Mouse (Mus musculus): ENCODE data around the gene Bcas3. TPM values are rescaled to one million over a fixed set of nuclear protein-coding genes. Genes with fewer than 3 reads are reported as not detected.

The Bcas3 gene
- polyA plus RNA-seq (2014; fragmentation: Nextera tagmentation; extraction: Ambion mirVana), result 31.2 and 41.1 TPM in 2 replicates

DNA sequence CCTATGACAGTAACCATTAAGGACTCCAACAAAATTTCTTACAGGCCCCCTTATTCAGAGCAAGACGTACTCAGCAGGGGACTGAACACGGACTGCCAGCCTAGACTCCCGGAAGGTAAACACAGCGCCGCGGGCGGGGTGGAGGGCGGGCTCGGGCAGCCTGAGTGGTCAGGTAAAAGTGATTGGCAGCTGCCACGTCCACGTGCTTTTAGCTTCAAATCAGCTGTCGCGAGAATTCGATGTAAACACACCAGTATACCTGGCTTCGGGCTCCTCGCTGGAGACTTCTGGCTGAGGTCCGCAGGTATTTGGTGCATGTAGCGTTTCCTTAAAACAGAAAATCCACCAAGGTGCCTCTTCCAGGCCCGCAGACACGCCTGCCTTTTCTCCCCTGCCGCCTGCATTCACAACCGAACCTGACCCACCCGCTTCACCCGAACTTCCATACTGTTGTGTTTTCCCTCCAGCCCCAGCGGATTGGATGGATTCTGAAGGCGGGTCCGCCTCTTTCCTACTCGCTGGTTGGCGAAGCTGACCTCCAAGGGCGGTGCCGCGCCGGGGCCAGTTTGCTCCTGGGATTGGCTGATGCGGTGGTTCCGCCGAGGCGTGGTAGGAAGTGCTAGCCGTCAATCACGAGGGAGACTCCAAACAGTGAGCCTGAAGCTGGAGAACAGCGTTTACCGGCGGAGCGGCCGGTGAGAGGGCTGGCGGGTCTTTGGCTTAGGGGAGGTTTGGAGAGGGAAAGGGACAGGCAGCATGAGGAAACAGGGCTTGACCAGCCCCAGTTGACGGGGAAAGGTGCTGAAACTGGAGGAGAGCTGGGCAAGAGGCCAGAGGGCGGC, at the start of gene Bcas3:
TSS of gene Bcas3 (plus strand) at position 629 of the 842 bp plus-strand sequence.
- no peaks in the 10 kb centered on the region for H3K36me3 ChIP-seq (replicated peaks; ENCODE audit: control insufficient read depth, insufficient read depth, low read depth, low read length)
- no peaks in the 10 kb centered on the region for H3K9me3 ChIP-seq (replicated peaks; ENCODE audit: control insufficient read depth, low read length)
- peak within 1 kb of the TSS; percentile 70 for H3K4me3 ChIP-seq (ENCODE audit: low read depth, low read length)
- H3K27ac ChIP-seq (replicated peaks; ENCODE audit: low read depth, low read length), result no peak within 1 kb of the TSS
- peak; percentile 99 for DNase-seq (ENCODE audit: low spot score)
- H3K4me1 ChIP-seq (ENCODE audit: control insufficient read depth, insufficient read depth, low read length), result no peaks in the 10 kb centered on the region
- H3K27me3 ChIP-seq (ENCODE audit: control insufficient read depth, insufficient read depth, low read length), result no peaks in the 10 kb centered on the region
- peak within 1 kb of the TSS; percentile 73 for H3K4me2 ChIP-seq (ENCODE audit: low read depth, low read length)
- under 1% methylated on average over 47 of the region's 47 CpGs for WGBS
- ATAC-seq (replicated peaks; ENCODE audit: insufficient number of reproducible peaks, low FRiP score, low TSS enrichment, low read depth), result peak; percentile 98
- H3K9ac ChIP-seq (replicated peaks; ENCODE audit: low read length), result peak within 1 kb of the TSS; percentile 75

DNA sequence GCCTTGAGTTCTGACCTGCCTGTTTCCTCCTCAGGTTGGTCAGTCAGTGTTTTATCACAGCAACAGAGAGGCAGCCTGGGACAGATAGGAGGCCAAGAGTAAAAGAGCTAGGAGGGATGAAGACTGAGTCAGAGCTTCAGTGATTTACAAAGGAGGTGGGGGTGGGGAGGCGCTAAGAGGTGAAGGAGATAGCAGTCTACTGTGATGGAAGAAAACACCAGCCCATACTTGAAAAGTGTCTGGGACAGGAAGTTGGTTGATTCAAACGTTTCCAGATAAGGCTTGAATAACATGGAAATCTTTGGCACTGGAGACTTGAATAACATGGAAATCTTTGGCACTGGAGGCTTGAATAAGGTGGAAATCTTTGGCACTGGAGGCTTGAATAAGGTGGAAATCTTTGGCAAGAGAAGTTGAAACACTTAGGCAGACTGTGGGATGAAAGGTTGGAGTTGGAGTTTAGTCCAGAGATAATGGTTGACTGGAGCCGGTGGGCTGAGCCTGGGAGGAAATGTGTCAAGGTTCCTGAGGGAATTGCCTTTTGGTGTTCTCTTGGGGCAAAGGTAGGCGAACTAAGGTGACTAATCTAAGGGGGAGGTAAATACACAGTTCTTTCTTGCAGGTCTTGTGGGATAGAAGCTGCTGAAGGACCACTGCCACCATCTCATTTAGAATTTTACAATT, 46.2 kb upstream of the Bcas3 start:
- Histone ChIP-seq H3K36me3 (replicated peaks; ENCODE audit: control insufficient read depth, insufficient read depth, low read depth, low read length) (no peaks in the 10 kb centered on the region), H3K27me3 (ENCODE audit: control insufficient read depth, insufficient read depth, low read length) (no peaks in the 10 kb centered on the region), H3K9me3 (replicated peaks; ENCODE audit: control insufficient read depth, low read length) (no peaks in the 10 kb centered on the region), H3K4me1 (ENCODE audit: control insufficient read depth, insufficient read depth, low read length) (no peaks in the 10 kb centered on the region), H3K4me2 (ENCODE audit: low read depth, low read length) (no peak overlapping the region), H3K9ac (replicated peaks; ENCODE audit: low read length) (no peak overlapping the region), H3K27ac (replicated peaks; ENCODE audit: low read depth, low read length) (no peak overlapping the region), H3K4me3 (ENCODE audit: low read depth, low read length) (no peak overlapping the region)
- ATAC-seq (replicated peaks; ENCODE audit: insufficient number of reproducible peaks, low FRiP score, low TSS enrichment, low read depth) (no peak), DNase-seq (ENCODE audit: low spot score) (no peak)
- 55% methylated on average over 4 of the region's 4 CpGs for WGBS

DNA sequence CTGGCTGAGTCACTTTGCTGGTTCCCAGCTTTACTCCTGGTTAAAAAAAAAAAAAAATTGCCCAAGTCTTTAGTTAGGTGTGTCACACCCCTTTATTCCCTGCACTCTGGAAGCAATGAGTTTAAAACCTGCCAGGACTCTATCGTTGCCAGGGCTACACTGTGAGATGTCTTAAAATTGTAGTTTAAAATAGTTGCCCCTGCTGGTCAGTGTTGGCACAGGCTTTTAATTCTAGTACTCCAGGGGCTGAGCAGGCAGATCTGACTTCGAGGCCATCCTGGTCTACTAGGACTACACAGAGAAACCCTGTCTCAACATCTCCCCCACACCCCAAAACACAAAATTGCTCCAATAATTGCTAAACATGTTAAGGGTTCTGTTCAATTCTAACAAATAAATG, 44.2 kb upstream of the Bcas3 start:
- no peaks in the 10 kb centered on the region for H3K27me3 ChIP-seq (ENCODE audit: control insufficient read depth, insufficient read depth, low read length)
- H3K27ac ChIP-seq (replicated peaks; ENCODE audit: low read depth, low read length), result no peak overlapping the region
- WGBS, result 71% methylated on average over 2 of the region's 2 CpGs
- no peak for ATAC-seq (replicated peaks; ENCODE audit: insufficient number of reproducible peaks, low FRiP score, low TSS enrichment, low read depth)
- H3K4me1 ChIP-seq (ENCODE audit: control insufficient read depth, insufficient read depth, low read length), result no peaks in the 10 kb centered on the region
- DNase-seq (ENCODE audit: low spot score), result peak; percentile 19
- H3K9ac ChIP-seq (replicated peaks; ENCODE audit: low read length), result no peak overlapping the region
- H3K36me3 ChIP-seq (replicated peaks; ENCODE audit: control insufficient read depth, insufficient read depth, low read depth, low read length), result no peaks in the 10 kb centered on the region
- no peak overlapping the region for H3K4me3 ChIP-seq (ENCODE audit: low read depth, low read length)
- no peaks in the 10 kb centered on the region for H3K9me3 ChIP-seq (replicated peaks; ENCODE audit: control insufficient read depth, low read length)
- H3K4me2 ChIP-seq (ENCODE audit: low read depth, low read length), result no peak overlapping the region

DNA sequence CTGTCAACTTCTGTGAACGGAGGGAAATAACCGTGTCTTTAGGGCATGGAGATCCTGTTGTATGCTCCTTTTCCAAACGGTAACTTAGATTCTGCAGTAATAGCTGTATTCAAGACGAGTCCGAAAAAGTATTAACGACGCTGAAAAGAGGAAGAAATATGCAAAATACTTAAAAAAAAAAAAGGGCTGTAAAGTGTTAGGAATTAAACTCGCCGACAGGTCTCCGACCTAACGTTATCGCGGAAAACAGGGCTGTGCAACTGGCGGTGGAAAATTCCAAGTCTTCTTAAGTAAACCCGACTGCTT, 42.6 kb upstream of the Bcas3 start:
- ATAC-seq (replicated peaks; ENCODE audit: insufficient number of reproducible peaks, low FRiP score, low TSS enrichment, low read depth) (no peak), DNase-seq (ENCODE audit: low spot score) (no peak)
- H3K27ac ChIP-seq (replicated peaks; ENCODE audit: low read depth, low read length), result no peak overlapping the region
- H3K4me3 ChIP-seq (ENCODE audit: low read depth, low read length), result peak overlapping the region; percentile 82
- 2% methylated on average over 15 of the region's 15 CpGs for WGBS
- H3K9me3 ChIP-seq (replicated peaks; ENCODE audit: control insufficient read depth, low read length), result no peaks in the 10 kb centered on the region
- no peaks in the 10 kb centered on the region for H3K27me3 ChIP-seq (ENCODE audit: control insufficient read depth, insufficient read depth, low read length)
- peak overlapping the region; percentile 69 for H3K4me2 ChIP-seq (ENCODE audit: low read depth, low read length)
- no peaks in the 10 kb centered on the region for H3K36me3 ChIP-seq (replicated peaks; ENCODE audit: control insufficient read depth, insufficient read depth, low read depth, low read length)
- H3K9ac ChIP-seq (replicated peaks; ENCODE audit: low read length), result peak overlapping the region; percentile 63
- no peaks in the 10 kb centered on the region for H3K4me1 ChIP-seq (ENCODE audit: control insufficient read depth, insufficient read depth, low read length)

DNA sequence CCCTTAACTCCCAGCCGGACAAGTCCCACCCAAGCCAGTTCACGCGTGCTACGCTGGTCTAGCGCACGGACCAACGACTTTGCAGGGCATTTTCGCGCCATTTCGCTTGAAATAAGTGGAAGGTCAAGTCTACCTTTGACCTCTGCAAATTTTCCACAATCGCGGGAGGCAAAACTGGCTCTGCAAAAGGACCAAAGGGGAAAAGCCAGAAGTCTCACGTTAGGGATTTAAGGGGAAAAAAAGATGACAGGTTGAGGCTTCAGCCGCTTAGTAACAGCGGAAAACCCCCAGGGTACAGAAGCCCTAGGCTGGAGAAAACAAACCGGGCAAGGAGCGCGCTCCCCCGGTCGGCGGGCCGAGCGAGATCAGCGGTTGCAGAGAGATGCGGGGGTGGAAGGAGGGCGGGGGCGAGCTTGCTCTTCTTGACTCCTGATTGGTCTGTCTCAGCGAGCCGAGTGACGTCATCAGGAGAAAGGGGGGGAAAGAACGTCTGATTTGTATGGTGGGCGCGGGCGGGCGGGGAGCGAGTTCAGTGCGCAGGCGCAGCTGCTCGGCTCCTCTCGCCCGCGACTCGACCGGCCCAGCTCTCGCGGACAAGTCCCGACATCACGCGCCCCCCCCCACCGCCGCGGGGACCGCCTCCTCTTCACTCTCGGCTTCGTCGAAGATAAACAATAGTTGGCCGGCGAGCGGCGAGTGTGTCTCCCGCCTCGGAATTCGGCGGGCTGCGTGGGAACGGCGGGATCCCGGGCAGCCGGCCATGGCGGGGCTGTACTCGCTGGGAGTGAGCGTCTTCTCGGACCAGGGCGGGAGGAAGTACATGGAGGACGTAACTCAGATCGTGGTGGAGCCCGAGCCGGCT, 42.0 kb upstream of the Bcas3 start, which contains the start of gene Ppm1d:
TSS of gene Ppm1d (plus strand) at position 532 of the 862 bp plus-strand sequence.
- Histone ChIP-seq H3K4me2 (ENCODE audit: low read depth, low read length) (peak within 1 kb of the TSS; percentile 69), H3K27ac (replicated peaks; ENCODE audit: low read depth, low read length) (peak within 1 kb of the TSS; percentile 73), H3K36me3 (replicated peaks; ENCODE audit: control insufficient read depth, insufficient read depth, low read depth, low read length) (no peaks in the 10 kb centered on the region), H3K4me1 (ENCODE audit: control insufficient read depth, insufficient read depth, low read length) (no peaks in the 10 kb centered on the region), H3K9me3 (replicated peaks; ENCODE audit: control insufficient read depth, low read length) (no peaks in the 10 kb centered on the region), H3K27me3 (ENCODE audit: control insufficient read depth, insufficient read depth, low read length) (no peaks in the 10 kb centered on the region), H3K4me3 (ENCODE audit: low read depth, low read length) (peak within 1 kb of the TSS; percentile 82), H3K9ac (replicated peaks; ENCODE audit: low read length) (peak within 1 kb of the TSS; percentile 93)
- under 1% methylated on average over 60 of the region's 78 CpGs for WGBS
- peak; percentile 93 for ATAC-seq (replicated peaks; ENCODE audit: insufficient number of reproducible peaks, low FRiP score, low TSS enrichment, low read depth)
- peak; percentile 100 for DNase-seq (ENCODE audit: low spot score)

DNA sequence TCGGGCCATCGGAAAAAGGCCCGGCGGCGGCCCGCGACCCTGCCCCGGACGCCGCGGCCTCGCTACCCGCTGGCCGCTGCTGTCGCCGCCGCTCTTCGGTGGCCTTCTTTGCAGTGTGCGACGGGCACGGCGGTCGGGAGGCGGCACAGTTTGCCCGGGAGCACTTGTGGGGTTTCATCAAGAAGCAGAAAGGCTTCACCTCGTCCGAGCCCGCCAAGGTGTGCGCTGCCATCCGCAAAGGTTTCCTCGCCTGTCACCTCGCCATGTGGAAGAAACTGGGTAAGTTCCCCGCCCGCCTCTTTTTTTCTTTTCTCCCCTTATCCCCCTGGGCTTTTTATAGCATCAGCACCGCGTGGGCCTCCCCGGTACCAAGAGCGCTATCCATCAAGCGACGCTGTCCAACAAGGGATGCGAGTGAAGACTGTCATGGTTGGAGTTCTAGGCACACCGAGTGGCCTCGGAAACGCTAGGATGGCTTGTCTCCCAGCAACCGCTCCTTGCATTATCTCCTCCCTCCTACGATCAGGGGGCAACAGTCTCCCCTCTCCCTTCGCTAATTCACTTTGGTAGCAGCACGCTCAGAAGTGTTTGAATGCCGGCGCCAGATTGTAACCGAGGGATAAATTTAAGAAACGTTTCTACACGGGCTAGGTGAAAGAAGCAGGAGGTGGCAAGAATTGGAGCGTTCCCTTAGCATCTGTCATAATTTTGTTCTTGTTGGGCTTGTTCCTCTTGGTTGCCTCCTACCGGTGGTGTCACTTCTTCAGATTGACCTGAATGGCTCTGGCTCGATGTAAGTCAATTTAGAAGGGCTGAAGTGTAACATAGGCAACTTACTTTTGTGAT, 41.1 kb upstream of the Bcas3 start:
- Histone ChIP-seq H3K36me3 (replicated peaks; ENCODE audit: control insufficient read depth, insufficient read depth, low read depth, low read length) (no peaks in the 10 kb centered on the region), H3K4me1 (ENCODE audit: control insufficient read depth, insufficient read depth, low read length) (no peaks in the 10 kb centered on the region), H3K4me3 (ENCODE audit: low read depth, low read length) (peak overlapping the region; percentile 82), H3K9me3 (replicated peaks; ENCODE audit: control insufficient read depth, low read length) (no peaks in the 10 kb centered on the region), H3K27ac (replicated peaks; ENCODE audit: low read depth, low read length) (peak overlapping the region; percentile 73), H3K9ac (replicated peaks; ENCODE audit: low read length) (peak overlapping the region; percentile 93), H3K4me2 (ENCODE audit: low read depth, low read length) (peak overlapping the region; percentile 56), H3K27me3 (ENCODE audit: control insufficient read depth, insufficient read depth, low read length) (no peaks in the 10 kb centered on the region)
- DNase-seq (ENCODE audit: low spot score), result peak; percentile 60
- ATAC-seq (replicated peaks; ENCODE audit: insufficient number of reproducible peaks, low FRiP score, low TSS enrichment, low read depth), result no peak; the same call in 1 of the 2 replicates
- WGBS, result under 1% methylated on average over 56 of the region's 56 CpGs

DNA sequence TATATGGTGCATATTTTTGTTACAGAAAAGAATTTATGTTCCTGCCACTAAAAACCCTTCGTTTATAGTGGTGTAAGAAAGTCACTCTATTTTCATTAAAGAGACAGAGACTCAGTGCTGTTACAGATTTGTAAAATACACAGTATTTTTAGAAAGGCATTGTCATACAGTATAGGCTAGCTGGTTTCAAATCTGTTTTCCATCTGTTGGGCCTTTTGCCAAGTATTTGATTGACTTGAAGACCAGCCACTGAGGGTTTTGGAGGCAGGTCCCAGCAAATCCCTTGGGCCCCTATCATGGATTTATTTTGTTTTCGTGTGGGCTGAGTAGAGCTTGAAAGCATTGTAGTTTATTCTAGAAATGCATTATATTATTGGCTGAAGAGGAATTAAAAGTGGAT, 40.1 kb upstream of the Bcas3 start:
- no peak overlapping the region for H3K9ac ChIP-seq (replicated peaks; ENCODE audit: low read length)
- H3K4me2 ChIP-seq (ENCODE audit: low read depth, low read length), result peak overlapping the region; percentile 56
- no peaks in the 10 kb centered on the region for H3K4me1 ChIP-seq (ENCODE audit: control insufficient read depth, insufficient read depth, low read length)
- 29% methylated on average over 2 of the region's 2 CpGs for WGBS
- H3K36me3 ChIP-seq (replicated peaks; ENCODE audit: control insufficient read depth, insufficient read depth, low read depth, low read length), result no peaks in the 10 kb centered on the region
- H3K4me3 ChIP-seq (ENCODE audit: low read depth, low read length), result peak overlapping the region; percentile 82
- H3K27me3 ChIP-seq (ENCODE audit: control insufficient read depth, insufficient read depth, low read length), result no peaks in the 10 kb centered on the region
- no peak overlapping the region for H3K27ac ChIP-seq (replicated peaks; ENCODE audit: low read depth, low read length)
- DNase-seq (ENCODE audit: low spot score) (peak; percentile 89), ATAC-seq (replicated peaks; ENCODE audit: insufficient number of reproducible peaks, low FRiP score, low TSS enrichment, low read depth) (no peak)
- no peaks in the 10 kb centered on the region for H3K9me3 ChIP-seq (replicated peaks; ENCODE audit: control insufficient read depth, low read length)
